Mouse (Mus musculus) C2C12 (cell line): ENCODE data around the gene Ror2.

ENCODE experiments used
- MAX ChIP-seq: IDR thresholded peaks from one replicate; pipeline ENCODE4 v1.6.1; 2011; ENCODE audit warnings: mild to moderate bottlenecking, control low read depth
- USF1 ChIP-seq: IDR thresholded peaks from one replicate; pipeline ENCODE4 v1.6.1; 2011; ENCODE audit warnings: low read depth, mild to moderate bottlenecking, control low read depth, moderate library complexity

DNA sequence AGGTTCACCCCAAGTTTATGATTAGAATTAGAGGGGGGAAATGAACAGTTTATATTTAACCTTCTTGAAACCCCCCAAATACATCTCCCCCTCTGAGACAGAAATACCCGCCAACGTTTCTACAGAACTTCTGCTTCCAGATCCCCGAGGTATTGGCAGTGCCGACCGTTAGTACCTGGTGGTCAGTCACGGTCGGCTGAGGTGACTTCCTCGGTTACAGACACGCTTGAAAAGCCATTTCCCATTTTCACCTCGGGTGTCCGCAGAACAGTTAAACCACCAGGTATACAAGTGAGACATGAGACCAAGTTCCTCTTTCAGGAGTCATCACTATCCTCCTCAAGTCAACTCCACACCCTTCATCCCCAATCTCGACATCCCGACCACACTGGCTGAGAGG lies 179.2 kb downstream of the Ror2 start:
- no peak for TF ChIP-seq MAX
- no peak for TF ChIP-seq USF1
